ENCODE assay signal across 24 mouse cellular contexts in genomic region chr3:138688606-138689005, GRCm38 (mm10).
"Had no signal": no experiment of that assay in that cellular context is flagged by ENCODE, and none has a peak within 500 bp of the region (broad histone marks: within the 10 kb centered on the region; RNA-seq: fewer than 3 reads in every experiment).

No protein-coding gene starts in this region.

- H3K36me3 ChIP-seq: heart, embryonic 13.5 days; heart, embryonic 15.5 days; hindbrain, embryonic 13.5 days; hindbrain, embryonic 15.5 days; intestine, embryonic 15.5 days; limb, embryonic 13.5 days; limb, embryonic 15.5 days; liver, embryonic 12.5 days had no signal

- DNase-seq: gastrocnemius, postnatal 14 days; gastrocnemius, postnatal 36 days; heart, adult 11 months; heart, adult 2 months; heart, postnatal 14 days; heart, postnatal 36 days; kidney, adult 11 months; kidney, adult 2 months; kidney, postnatal 10 days; kidney, postnatal 25 days; layer of hippocampus, adult 9-11 months; layer of hippocampus, postnatal 36 days; left cerebral cortex, postnatal 4 days had no signal

- H3K27ac ChIP-seq: heart, adult 2 months; heart, embryonic 13.5 days; heart, embryonic 15.5 days; hindbrain, embryonic 13.5 days; hindbrain, embryonic 15.5 days; hindbrain, postnatal 0 days; intestine, embryonic 15.5 days; limb, embryonic 13.5 days; limb, embryonic 15.5 days; liver, embryonic 12.5 days; liver, embryonic 14.5 days had no signal

- H3K4me3 ChIP-seq: heart, adult 2 months; heart, embryonic 13.5 days; heart, embryonic 15.5 days; hindbrain, embryonic 13.5 days; hindbrain, embryonic 15.5 days; intestine, embryonic 15.5 days; limb, embryonic 13.5 days; limb, embryonic 15.5 days; liver, embryonic 12.5 days had no signal

- ATAC-seq: hindbrain, postnatal 0 days; intestine, embryonic 15.5 days; liver, embryonic 12.5 days had no signal

- H3K4me2 ChIP-seq: heart, embryonic 11.5 days; heart, embryonic 13.5 days; heart, embryonic 15.5 days; hindbrain, embryonic 13.5 days; hindbrain, embryonic 15.5 days; intestine, embryonic 15.5 days; limb, embryonic 13.5 days; limb, embryonic 15.5 days; liver, embryonic 12.5 days had no signal

- H3K27me3 ChIP-seq: heart, embryonic 13.5 days; heart, embryonic 15.5 days; hindbrain, embryonic 13.5 days; hindbrain, embryonic 15.5 days; intestine, embryonic 15.5 days; limb, embryonic 13.5 days; limb, embryonic 15.5 days; liver, embryonic 12.5 days had no signal

- H3K4me1 ChIP-seq: heart, embryonic 15.5 days; hindbrain, embryonic 13.5 days; hindbrain, embryonic 15.5 days; intestine, embryonic 15.5 days; limb, embryonic 13.5 days; limb, embryonic 15.5 days; liver, embryonic 12.5 days had no signal

- H3K9me3 ChIP-seq: heart, embryonic 13.5 days; heart, embryonic 15.5 days; hindbrain, embryonic 13.5 days; hindbrain, embryonic 15.5 days; intestine, embryonic 15.5 days; limb, embryonic 13.5 days; limb, embryonic 15.5 days; liver, embryonic 12.5 days had no signal

- H3K9ac ChIP-seq: heart, embryonic 13.5 days; heart, embryonic 15.5 days; hindbrain, embryonic 13.5 days; hindbrain, embryonic 15.5 days; intestine, embryonic 15.5 days; limb, embryonic 13.5 days; limb, embryonic 15.5 days; liver, embryonic 12.5 days; liver, embryonic 14.5 days had no signal
